Mouse (Mus musculus) cerebellum, adult 18-20 months (tissue): ENCODE results near the gene Kdelr3.

Source experiments
- DNase-seq, 2 experiments: peaks; one replicate each; pipeline ENCODE4 v3.0.0; 2021

Gene Kdelr3

GRCm38 (mm10) chr15:79516171-79517096 lies at the start of gene Kdelr3:
TSS of gene Kdelr3 (plus strand) at chr15:79516411.
- DNase-seq = peak; percentile 23 to 41

DNA sequence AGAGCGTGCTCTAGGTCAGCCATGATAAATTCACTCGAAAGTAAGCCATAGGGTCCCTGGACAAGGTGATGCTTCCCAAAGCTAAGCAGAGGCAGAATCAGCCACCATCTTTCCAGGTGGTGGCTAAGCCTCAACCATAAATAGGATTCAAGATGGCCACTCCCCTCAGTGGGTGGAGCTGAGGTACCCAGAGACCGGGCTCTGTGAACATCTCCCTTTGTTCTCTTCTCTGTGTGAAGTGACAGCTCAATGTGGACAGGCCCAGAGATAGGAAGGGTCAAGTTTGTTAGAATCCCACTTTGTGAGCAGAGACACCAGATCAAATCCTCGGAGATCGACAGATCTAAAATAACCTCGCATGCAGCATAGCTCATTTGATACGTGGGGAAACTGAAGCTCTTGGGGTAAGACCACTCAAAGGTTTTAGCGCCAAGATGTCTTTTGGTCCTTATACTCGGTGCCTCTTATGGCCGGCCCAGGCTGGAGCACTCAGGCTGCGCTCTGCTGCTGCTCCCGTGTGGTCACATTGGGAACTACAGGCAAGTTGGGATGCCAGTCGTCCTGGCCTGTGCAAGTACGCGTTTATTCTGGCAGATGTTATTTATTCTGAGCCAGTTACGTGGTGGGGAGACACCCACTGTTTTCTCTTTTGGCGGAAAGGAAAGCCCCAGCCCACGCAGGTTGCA lies 49.5 kb upstream of the Kdelr3 start:
- DNase-seq = peak; percentile 77 to 89

DNA sequence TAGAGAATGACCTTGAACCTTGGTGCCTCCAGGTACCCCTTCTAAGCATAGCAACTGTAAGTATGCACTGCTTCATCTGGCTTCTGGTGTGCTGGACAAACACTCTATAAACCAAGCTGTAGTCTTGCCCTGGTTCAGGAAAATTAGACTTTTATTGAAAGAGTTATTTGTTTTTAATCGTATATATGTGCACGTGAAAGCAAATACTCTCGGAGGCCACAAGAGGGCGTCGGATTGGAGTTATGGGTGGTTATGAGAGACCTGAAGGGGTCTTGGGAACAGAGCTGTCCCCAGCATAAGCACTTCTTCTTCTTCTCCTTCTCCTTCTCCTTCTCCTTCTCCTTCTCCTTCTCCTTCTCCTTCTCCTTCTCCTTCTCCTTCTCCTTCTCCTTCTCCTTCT lies 46.6 kb upstream of the Kdelr3 start:
- no peak for DNase-seq

DNA sequence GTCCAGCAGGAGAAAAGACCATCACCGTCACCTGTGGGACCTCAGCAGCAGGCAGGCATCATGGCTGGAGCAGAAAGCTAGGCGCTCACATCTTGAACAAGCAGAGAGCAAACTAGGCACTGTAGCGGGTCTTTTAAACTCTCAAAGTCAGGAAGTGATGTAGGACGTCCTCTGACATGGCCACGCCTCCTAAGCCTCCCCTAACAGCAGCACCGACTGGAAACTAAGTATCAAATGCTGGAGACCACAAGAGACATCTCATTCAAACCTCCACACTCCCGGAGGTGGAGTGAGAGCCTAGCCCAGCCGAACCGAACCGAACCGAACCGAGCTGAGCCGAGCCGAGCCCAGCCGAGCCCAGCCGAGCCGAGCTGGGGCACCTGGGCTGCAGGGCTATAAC lies 45.6 kb upstream of the Kdelr3 start:
- no peak for DNase-seq

DNA sequence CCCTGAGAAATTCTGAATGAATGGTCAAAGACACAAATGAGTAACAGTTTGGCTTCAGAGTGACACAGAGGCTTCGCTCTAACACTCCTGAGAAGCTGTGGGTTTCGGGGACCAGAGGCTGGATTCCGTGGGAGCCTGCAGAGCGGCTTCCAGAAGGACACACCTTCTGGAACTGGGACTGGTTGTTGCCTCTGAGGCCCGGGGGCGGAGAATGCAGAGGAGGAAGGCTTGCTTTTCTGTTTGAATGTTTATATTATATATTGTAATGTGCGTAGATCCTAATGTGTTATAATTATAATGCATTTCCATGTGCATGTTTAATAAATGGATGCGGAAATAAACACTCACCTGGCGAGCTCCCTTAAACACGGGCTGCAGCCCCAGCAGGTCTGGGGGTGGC lies 45.1 kb upstream of the Kdelr3 start:
- no peak for DNase-seq

DNA sequence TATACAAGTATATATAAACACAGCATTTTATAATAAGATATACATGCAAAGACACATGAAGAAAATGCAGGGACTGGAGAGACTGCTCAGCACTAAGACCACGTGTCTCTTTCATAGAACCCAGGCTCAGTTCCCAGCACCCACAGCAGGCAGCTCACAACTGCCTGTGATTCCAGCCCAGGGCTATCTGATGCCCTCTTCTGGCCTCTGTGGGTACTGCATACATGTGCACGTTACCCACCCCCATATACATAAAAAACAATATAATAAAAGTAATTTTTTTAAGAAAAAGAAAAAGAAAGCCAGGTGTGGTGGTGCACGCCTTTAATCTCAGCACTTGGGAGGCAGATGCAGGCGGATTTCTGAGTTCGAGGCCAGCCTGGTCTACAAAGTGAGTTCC lies 43.2 kb upstream of the Kdelr3 start:
- no peak for DNase-seq

GRCm38 (mm10) chr15:79473638-79474355 lies 42.4 kb upstream of the Kdelr3 start:
- DNase-seq = no peak

GRCm38 (mm10) chr15:79477227-79477626 lies 39.0 kb upstream of the Kdelr3 start:
- no peak for DNase-seq

DNA sequence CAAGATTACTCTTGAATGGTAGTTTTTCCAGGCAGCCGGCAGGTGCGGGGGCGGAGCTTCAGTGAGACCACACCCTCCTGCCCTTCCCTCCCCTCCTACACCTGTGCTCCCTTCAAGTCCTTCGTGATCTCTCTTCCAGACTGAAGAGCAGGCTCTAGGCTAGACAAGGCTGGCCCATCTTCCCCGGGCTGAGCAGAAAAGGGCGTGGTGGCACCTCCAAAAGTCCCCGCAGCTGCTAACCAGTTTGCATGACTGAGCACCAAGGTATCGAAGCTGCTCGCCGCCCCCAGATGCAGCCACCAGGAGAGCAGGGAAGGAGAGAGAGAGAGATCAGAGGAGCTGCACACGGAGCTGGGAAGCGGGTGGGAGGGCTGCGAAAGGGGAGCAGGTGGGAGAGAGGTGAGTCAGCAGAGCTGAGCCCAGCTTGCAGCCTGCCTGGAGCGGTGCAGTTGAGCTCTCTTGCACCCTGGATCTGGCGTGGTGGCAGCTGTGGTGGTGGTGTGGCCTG lies 35.0 kb upstream of the Kdelr3 start:
- DNase-seq = no peak

DNA sequence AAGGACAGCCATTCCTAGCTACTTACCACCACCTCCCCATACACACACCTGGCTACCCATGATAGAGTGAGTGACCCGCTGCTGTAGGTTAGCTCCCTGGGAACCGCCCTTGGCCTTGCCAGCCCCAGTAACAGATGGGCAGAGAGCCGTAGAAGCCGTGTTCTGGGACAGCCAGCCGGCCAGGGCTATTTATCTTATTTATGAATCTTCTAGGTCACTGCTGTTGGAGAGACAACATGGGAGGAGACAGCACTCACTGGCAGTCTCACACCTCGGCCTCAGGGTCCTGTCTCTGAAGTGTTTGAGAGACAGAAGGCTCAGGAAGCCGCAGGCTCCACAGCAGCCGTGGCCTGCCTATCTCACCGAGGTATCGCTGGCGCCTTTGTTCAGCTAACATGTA lies 26.7 kb upstream of the Kdelr3 start:
- DNase-seq = no peak

GRCm38 (mm10) chr15:79493527-79493926 lies 22.7 kb upstream of the Kdelr3 start:
- no peak for DNase-seq

GRCm38 (mm10) chr15:79500110-79500509 lies 16.1 kb upstream of the Kdelr3 start:
- DNase-seq = no peak

GRCm38 (mm10) chr15:79502891-79503341 lies 13.3 kb upstream of the Kdelr3 start:
- no peak for DNase-seq

DNA sequence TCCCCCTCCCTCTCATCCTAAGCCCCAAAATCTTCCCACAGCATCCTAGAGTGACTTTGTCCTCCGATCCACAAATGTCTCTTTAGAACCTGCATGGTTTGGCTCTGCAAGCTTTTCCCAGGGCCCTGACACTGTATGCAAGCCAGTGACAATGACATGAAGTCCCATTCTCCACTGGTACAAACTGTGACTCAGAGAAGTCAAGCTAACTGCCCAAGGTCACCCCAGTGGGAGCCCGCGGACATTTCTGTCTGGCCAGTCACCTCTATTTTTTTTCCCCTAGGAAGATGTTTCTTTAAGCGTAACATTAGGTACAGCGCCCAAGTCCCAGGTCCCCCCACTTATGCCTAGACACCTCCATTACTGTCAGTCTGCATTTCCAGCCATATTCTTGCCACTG lies 12.8 kb upstream of the Kdelr3 start:
- no peak for DNase-seq

DNA sequence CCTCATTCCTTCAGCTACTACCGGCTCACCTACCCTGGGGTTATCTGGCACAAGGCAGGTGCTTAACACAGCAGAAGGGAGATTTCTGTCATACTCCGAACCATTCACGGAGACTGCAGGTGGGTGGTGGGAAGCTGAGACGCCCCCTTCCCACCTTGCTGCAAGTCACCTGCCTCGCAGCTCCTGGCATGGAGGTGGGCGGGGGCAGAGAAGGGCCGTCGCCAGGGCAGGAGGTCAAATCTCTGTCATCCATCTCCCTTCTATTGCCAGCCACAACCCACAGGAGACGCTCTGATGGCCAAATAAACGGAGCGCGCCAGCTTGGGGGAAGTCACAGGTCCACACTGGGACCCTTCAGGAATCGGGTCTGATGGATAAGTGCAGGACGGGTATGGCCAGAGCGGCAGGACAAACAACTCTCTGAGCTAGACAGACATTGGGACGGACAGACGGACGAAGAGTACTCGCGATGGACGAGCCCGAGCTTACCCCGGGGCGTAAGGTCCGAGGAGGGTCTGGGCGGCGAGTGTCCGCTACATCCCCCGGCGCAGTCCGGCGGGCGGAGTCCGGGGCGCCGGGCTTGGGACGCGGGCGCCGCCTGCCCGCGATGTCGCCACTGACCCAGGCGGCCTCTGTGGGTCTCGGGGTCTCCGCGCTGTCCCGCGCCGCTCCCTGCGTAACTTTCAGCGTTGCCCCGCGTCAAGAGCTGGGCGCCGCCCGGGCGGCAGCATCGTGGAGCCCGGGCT lies 11.3 kb upstream of the Kdelr3 start, which contains the start of gene Kcnj4:
Kcnj4 (minus strand) TSS at position 535 of the 746 bp plus-strand sequence.
- DNase-seq = no peak

DNA sequence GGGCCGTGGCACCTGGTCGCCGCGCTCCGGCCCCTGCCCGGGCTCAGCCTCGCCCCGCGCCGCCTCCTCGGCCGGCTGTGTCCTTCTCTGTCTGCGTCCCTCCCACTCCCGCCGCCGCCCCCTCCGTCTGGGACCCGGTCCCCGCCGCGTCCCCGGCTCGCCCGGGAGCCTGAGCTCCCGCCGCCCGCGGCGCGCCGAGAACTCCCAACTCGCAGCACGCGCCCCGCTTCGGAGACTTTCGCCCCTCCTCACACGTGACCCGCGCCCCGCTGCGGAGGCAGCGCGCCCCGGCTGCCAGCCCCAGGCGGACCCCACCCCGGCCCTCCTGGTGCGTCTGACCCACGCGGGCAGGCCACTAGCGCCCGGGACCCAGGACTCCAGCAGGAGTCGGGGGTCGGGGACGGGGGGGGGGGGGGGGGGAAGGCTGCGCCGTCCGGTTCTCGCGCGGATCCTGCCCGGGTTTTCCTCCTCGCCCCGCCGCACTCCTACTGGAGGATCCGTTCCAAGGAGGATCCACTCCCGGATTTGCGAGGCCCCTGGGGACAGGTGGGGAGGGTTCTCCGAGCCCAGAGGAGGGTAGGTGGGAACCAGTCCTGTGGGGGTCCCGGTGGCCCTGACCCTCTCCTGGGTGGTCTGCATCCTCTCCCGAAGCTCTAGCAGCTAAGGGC lies 10.5 kb upstream of the Kdelr3 start:
- peak; percentile 31 to 49 for DNase-seq

DNA sequence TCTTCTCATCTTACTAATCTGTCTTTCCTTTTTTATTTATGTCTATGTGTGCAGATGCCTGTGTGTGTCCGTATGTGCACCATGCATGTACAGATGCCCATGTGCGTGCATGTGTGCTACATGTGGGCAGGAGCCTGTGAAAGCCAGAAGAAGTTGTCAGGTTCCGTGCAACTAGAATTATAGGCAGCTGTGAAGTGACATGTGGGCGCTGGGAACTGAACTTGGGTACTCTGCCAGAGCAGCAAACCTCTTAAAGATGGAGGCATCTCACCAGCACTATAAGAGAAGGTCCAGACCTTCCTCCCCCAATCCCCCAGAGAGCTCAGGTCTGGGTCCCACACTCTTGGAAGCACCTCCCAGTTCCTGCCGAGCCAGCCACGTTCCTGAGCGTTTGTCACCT lies 9.8 kb upstream of the Kdelr3 start:
- no peak for DNase-seq

- no peak for DNase-seq
These were observed 9.0 kb upstream of the Kdelr3 start for GRCm38 (mm10) chr15:79507055-79507828.

- DNase-seq = no peak
These were observed 6.2 kb upstream of the Kdelr3 start for GRCm38 (mm10) chr15:79509998-79510397.

DNA sequence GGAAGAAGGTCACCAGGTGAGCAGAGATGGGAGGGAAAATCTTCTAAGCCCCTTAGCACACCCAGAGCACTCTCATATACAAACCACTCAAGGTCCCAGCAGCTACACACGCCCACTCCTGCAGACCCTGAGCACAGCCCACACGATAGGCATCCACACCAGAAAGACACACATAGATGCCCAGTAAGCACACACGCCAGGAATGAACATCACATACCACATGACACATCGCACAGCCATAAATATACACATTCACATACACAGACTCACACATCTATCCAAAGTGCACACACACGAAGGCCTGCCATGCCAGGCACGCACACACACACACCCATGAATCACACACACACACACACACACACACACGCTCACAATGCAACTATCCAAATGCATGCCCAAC lies 5.8 kb upstream of the Kdelr3 start:
- DNase-seq = no peak
